Mouse (Mus musculus): ENCODE measurements around the gene Nptn. TPM values are rescaled to one million over a fixed set of nuclear protein-coding genes. Genes with fewer than 3 reads are reported as not detected.

Gene Nptn
- polyA plus RNA-seq, 1 experiment = 208 TPM

DNA sequence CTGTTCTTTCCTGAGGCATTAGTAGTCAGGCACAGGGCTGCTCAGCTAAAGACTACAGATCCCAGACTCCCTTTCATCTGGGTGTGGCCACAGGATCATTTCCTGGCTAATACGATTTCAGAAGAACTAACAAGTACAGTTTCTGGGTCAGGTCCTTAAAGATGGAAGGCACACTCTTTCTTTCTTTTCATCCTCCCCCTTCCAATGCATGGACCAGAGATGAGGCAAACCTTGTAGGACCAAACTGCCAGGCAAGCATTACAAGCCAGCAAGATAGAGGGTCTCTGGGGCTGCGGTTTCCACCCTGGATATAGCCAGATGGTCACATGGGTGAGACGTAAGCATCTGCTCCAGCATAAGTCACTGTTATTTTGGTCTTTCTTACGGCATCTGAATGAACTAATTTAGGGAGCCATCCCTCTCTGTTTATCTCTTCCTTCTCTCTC lies 37.1 kb upstream of the Nptn start:
- WGBS = 61% methylated on average over 4 of the region's 4 CpGs
- no peak for DNase-seq (ENCODE audit: low read depth in 1 of 2, low spot score in 2 of 2)
- TF ChIP-seq POLR2A (IDR thresholded peaks at IDR 0.05; ENCODE audit: low read depth, low read length) (no peak), CTCF (IDR thresholded peaks at IDR 0.05; ENCODE audit: extremely low read depth, insufficient read depth, insufficient read length, insufficient replicate concordance) (no peak)

DNA sequence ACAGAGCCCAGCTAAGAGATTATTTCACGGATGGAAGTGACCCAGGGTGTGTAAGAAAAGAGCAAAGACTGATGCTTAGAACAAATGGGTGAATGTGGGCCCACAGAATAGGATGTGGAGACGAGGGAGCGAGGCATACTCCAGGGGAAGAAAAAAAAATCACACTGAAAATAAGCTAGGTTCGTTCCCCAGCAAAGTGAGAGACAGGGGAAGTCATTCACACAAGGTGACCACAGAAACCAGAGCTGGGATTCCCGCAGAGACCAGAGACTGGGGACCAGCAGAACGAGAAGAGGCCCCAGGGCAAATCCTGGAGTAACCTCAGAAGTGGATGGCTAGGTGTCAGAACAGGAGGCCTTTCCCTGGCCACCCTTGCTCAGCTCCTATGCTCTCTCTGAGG lies 36.6 kb upstream of the Nptn start:
- H3K36me3 ChIP-seq (ENCODE audit: control insufficient read depth, insufficient read depth, low read length) = no peaks in the 10 kb centered on the region
- DNase-seq (ENCODE audit: low read depth in 1 of 2, low spot score in 2 of 2) = no peak
- no peak overlapping the region for H3K4me3 ChIP-seq (ENCODE audit: extremely low read depth, insufficient read depth, insufficient read length)
- TF ChIP-seq POLR2A (IDR thresholded peaks at IDR 0.05; ENCODE audit: low read depth, low read length) (no peak), CTCF (IDR thresholded peaks at IDR 0.05; ENCODE audit: extremely low read depth, insufficient read depth, insufficient read length, insufficient replicate concordance) (no peak)
- 16% methylated on average over 6 of the region's 6 CpGs for WGBS
- H3K27ac ChIP-seq (ENCODE audit: insufficient read depth, low read length) = no peak overlapping the region
- peaks cover 7% of the 10 kb centered on the region; the same call in 1 of the 2 replicates for H3K4me1 ChIP-seq (ENCODE audit: control insufficient read depth, insufficient read depth, insufficient read length)
- no peaks in the 10 kb centered on the region for H3K27me3 ChIP-seq (ENCODE audit: control insufficient read depth, insufficient read depth, low read length)

More for the DNA sequence above, 37.1 kb upstream of the Nptn start:
- no peaks in the 10 kb centered on the region for H3K27me3 ChIP-seq (ENCODE audit: control insufficient read depth, insufficient read depth, low read length)
- no peak overlapping the region for H3K4me3 ChIP-seq (ENCODE audit: extremely low read depth, insufficient read depth, insufficient read length)
- no peaks in the 10 kb centered on the region for H3K36me3 ChIP-seq (ENCODE audit: control insufficient read depth, insufficient read depth, low read length)
- no peak overlapping the region for H3K27ac ChIP-seq (ENCODE audit: insufficient read depth, low read length)
- H3K4me1 ChIP-seq (ENCODE audit: control insufficient read depth, insufficient read depth, insufficient read length) = peaks cover 7% of the 10 kb centered on the region; the same call in 1 of the 2 replicates

DNA sequence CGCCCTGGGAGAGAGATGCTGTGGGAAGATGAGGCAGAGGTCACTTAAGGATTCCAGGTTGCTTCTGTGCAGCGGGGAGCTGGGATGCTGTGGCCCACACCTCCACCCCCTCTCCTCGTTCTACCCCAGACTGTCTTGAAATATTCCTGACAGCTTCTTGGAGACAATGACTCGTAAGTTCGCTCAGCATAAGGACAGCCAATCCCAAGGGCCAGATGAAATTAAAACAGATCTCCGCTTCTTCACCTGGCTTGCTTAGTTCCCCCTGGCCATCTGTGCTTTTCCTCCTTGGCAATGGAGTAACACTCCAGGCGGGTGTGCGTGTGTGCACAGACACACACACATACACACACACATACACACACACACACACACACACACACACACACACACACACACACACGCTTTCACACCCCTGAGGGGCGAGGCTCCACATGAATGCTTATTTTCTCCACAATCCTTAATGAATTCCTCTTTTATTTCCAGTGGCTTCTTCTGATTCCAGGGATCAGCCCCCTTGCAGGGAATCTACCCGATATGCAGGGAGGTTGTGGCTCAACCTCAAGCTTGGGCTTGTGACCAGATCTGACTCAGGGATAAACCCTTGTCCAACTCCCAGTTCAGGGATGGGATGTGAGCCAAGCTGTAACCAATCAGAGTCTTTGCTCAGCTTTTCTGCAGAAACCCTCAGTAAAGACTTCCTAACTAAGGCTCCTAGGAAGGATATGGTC lies 35.2 kb upstream of the Nptn start:
- 85% methylated on average over 11 of the region's 11 CpGs for WGBS

DNA sequence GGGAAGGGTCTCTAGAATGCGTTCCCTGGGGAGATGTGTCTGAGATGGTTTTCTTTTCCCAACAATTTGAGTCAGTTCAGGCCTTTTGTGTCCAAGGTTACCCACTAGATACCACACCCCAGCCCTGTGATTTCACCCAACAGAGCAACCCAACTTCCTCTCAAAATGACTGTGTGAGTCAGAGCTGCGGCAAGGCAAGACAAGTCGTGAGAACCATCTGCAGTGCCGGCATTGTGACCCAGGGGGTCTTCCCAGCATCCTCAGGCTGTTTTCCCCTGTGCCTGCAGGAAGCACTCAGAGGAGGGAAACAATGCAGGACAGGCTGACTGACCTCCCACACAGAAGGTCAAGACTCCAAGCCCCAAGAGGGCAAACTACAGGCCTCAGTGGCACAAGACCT lies 33.1 kb upstream of the Nptn start:
- H3K27ac ChIP-seq (ENCODE audit: insufficient read depth, low read length) = no peak overlapping the region
- no peaks in the 10 kb centered on the region for H3K36me3 ChIP-seq (ENCODE audit: control insufficient read depth, insufficient read depth, low read length)
- WGBS = 29% methylated on average over 4 of the region's 4 CpGs
- no peaks in the 10 kb centered on the region for H3K4me1 ChIP-seq (ENCODE audit: control insufficient read depth, insufficient read depth, insufficient read length)
- H3K4me3 ChIP-seq (ENCODE audit: extremely low read depth, insufficient read depth, insufficient read length) = no peak overlapping the region
- no peak for DNase-seq (ENCODE audit: low read depth in 1 of 2, low spot score in 2 of 2)
- no peak for TF ChIP-seq CTCF (IDR thresholded peaks at IDR 0.05; ENCODE audit: extremely low read depth, insufficient read depth, insufficient read length, insufficient replicate concordance)
- no peak for TF ChIP-seq POLR2A (IDR thresholded peaks at IDR 0.05; ENCODE audit: low read depth, low read length)
- H3K27me3 ChIP-seq (ENCODE audit: control insufficient read depth, insufficient read depth, low read length) = no peaks in the 10 kb centered on the region; the same call in 1 of the 2 replicates

More for the DNA sequence above, 35.2 kb upstream of the Nptn start:
- H3K36me3 ChIP-seq (ENCODE audit: control insufficient read depth, insufficient read depth, low read length) = no peaks in the 10 kb centered on the region
- H3K27me3 ChIP-seq (ENCODE audit: control insufficient read depth, insufficient read depth, low read length) = no peaks in the 10 kb centered on the region
- TF ChIP-seq POLR2A (IDR thresholded peaks at IDR 0.05; ENCODE audit: low read depth, low read length) (no peak), CTCF (IDR thresholded peaks at IDR 0.05; ENCODE audit: extremely low read depth, insufficient read depth, insufficient read length, insufficient replicate concordance) (no peak)
- H3K27ac ChIP-seq (ENCODE audit: insufficient read depth, low read length) = no peak overlapping the region
- H3K4me1 ChIP-seq (ENCODE audit: control insufficient read depth, insufficient read depth, insufficient read length) = peaks cover 5% of the 10 kb centered on the region; the same call in 1 of the 2 replicates
- H3K4me3 ChIP-seq (ENCODE audit: extremely low read depth, insufficient read depth, insufficient read length) = no peak overlapping the region
- DNase-seq (ENCODE audit: low read depth in 1 of 2, low spot score in 2 of 2) = no peak

DNA sequence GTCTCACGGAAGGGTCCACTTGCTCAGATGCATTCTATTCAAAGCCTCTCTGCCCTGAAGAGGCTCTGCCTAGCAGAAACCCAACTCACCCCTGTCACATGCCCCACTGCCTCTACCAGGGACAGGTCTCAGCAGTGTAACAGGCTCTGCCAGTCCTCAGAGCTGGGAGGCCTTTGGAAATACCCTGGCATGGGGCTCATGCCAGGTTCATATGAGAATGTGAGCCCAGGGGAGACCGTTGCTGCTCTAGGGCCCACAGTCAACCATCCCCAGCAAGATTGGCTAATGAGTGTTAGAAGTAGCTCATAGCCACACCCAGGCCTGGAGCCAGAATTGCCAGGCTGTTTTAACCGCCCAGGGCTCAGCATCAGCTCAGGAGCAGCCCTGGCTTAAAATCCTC lies 32.3 kb upstream of the Nptn start:
- no peak overlapping the region for H3K27ac ChIP-seq (ENCODE audit: insufficient read depth, low read length)
- DNase-seq (ENCODE audit: low read depth in 1 of 2, low spot score in 2 of 2) = no peak
- peaks cover 5% of the 10 kb centered on the region for H3K4me1 ChIP-seq (ENCODE audit: control insufficient read depth, insufficient read depth, insufficient read length)
- 77% methylated on average over 3 of the region's 3 CpGs for WGBS
- no peak for TF ChIP-seq POLR2A (IDR thresholded peaks at IDR 0.05; ENCODE audit: low read depth, low read length)
- no peak for TF ChIP-seq CTCF (IDR thresholded peaks at IDR 0.05; ENCODE audit: extremely low read depth, insufficient read depth, insufficient read length, insufficient replicate concordance)
- H3K27me3 ChIP-seq (ENCODE audit: control insufficient read depth, insufficient read depth, low read length) = peaks cover 2% of the 10 kb centered on the region
- H3K4me3 ChIP-seq (ENCODE audit: extremely low read depth, insufficient read depth, insufficient read length) = no peak overlapping the region
- H3K36me3 ChIP-seq (ENCODE audit: control insufficient read depth, insufficient read depth, low read length) = no peaks in the 10 kb centered on the region

DNA sequence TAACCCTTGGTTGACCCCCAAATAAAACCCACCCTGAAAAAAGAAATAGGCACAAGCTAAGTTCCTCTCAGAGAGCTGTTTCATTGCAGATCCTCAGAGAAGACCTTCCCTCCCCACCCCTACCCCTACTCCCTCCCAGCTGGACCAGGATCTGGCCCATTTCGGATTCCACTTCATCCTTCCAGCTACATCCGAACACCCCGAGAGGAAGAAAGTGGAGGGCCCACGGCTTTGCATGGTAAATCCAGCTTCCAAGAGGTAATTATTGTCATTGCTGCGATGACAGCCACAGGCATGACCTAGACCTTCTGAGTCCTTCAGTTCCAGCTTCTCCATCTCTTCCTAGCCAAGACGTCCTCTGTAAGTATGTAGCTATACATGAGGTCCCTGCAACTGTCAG lies 31.1 kb upstream of the Nptn start:
- peaks cover 12% of the 10 kb centered on the region for H3K27me3 ChIP-seq (ENCODE audit: control insufficient read depth, insufficient read depth, low read length)
- no peak overlapping the region for H3K4me3 ChIP-seq (ENCODE audit: extremely low read depth, insufficient read depth, insufficient read length)
- no peak overlapping the region for H3K27ac ChIP-seq (ENCODE audit: insufficient read depth, low read length)
- WGBS = 89% methylated on average over 6 of the region's 6 CpGs
- no peaks in the 10 kb centered on the region for H3K36me3 ChIP-seq (ENCODE audit: control insufficient read depth, insufficient read depth, low read length)
- TF ChIP-seq POLR2A (IDR thresholded peaks at IDR 0.05; ENCODE audit: low read depth, low read length) (no peak), CTCF (IDR thresholded peaks at IDR 0.05; ENCODE audit: extremely low read depth, insufficient read depth, insufficient read length, insufficient replicate concordance) (no peak)
- no peak for DNase-seq (ENCODE audit: low read depth in 1 of 2, low spot score in 2 of 2)
- peaks cover 8% of the 10 kb centered on the region for H3K4me1 ChIP-seq (ENCODE audit: control insufficient read depth, insufficient read depth, insufficient read length)

DNA sequence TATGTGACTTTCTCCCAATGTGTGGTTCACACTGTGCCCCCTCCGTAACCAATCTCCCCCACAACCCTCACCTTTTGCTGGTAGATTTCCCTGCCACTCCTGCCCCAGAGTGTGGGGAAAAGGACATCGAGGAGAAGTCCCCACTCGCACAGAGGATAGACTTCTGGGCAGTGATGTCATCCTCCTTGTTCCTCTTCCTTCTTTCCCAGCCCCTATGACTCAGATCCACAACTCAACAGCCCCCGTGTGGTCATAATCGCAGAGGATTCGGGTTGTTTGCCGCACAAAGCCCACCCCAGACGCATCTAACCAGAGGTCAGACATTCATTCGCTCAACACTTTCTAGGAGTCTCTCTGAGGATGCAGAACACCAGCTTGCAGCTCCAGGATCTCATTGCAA lies 30.0 kb upstream of the Nptn start:
- H3K27me3 ChIP-seq (ENCODE audit: control insufficient read depth, insufficient read depth, low read length) = peaks cover 13% of the 10 kb centered on the region
- H3K4me1 ChIP-seq (ENCODE audit: control insufficient read depth, insufficient read depth, insufficient read length) = peaks cover 8% of the 10 kb centered on the region
- H3K4me3 ChIP-seq (ENCODE audit: extremely low read depth, insufficient read depth, insufficient read length) = no peak overlapping the region
- TF ChIP-seq POLR2A (IDR thresholded peaks at IDR 0.05; ENCODE audit: low read depth, low read length) (no peak), CTCF (IDR thresholded peaks at IDR 0.05; ENCODE audit: extremely low read depth, insufficient read depth, insufficient read length, insufficient replicate concordance) (no peak)
- no peak overlapping the region for H3K27ac ChIP-seq (ENCODE audit: insufficient read depth, low read length)
- DNase-seq (ENCODE audit: low read depth in 1 of 2, low spot score in 2 of 2) = no peak
- WGBS = 47% methylated on average over 9 of the region's 9 CpGs
- no peaks in the 10 kb centered on the region for H3K36me3 ChIP-seq (ENCODE audit: control insufficient read depth, insufficient read depth, low read length)

Measured in spleen, adult 2 months (tissue).